Mouse (Mus musculus): ENCODE results near the gene Gm32742.
A peak's percentile ranks its signal among the peaks of the same experiment; 100 is the strongest.
"Not testable (repeated sequence)": the region's sequence is repeated elsewhere in the genome, so short reads cannot be mapped to it uniquely, and the experiment has no call there.

The Gm32742 gene

DNA sequence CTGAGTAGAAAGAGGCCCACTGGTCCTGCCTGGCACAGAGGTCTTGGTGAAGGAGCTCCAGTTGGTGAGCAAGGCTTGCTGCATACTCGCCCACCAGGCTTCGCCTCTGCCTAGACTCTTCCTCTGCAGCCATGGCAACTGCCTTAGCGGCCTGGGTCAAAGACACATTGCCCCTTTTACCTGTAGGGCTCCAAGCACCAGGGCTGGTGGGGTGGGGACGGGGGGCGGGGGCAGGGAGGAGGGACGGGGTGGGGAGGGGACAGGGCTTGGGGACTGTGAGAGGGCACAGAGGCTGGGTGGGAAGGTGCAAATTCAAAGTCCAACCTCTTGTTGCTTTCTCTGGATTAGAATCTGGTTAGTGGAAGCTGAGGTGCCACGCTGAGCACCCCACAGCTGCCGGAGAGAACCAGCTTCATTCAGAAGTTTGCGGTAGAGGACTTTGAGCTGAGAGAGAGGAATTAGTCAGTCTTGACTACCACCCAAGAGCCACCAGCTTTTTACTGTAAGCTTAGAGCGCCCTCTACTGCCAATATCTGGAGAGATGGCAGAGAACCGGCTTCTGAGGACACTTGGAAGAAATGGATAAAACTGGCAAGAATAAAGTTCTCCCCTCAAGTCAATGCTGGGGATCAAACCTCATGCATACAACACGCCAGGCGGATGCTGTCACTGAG lies 13.1 kb downstream of the Gm32742 start:
- DNase-seq (ENCODE audit: low spot score): peak; percentile 81

DNA sequence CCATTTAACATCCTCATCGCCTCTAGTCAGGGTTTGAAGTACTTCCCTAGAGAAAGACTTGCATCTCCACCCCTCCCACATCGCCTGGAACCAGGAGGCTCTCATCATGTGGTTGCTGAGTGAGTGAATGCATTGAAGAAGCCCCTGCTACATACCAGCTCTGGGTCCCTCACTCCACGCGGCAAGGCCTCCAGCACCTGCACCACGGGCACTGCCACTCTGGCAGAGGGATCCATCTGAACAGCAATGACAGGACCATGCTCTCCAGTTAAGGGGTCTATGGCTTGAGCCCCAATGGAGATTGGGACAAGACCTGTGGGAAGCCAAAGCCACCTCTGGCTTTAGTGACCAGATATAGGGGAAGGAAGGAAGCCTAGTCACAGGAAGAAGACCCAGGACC lies 18.0 kb downstream of the Gm32742 start:
- DNase-seq (ENCODE audit: low spot score): no peak

GRCm38 (mm10) chr9:51146496-51146895 lies 18.8 kb downstream of the Gm32742 start:
- DNase-seq (ENCODE audit: low spot score): peak; percentile 57

- DNase-seq (ENCODE audit: low spot score): no peak
Measured at GRCm38 (mm10) chr9:51144218-51144617, 21.1 kb downstream of the Gm32742 start.

DNA sequence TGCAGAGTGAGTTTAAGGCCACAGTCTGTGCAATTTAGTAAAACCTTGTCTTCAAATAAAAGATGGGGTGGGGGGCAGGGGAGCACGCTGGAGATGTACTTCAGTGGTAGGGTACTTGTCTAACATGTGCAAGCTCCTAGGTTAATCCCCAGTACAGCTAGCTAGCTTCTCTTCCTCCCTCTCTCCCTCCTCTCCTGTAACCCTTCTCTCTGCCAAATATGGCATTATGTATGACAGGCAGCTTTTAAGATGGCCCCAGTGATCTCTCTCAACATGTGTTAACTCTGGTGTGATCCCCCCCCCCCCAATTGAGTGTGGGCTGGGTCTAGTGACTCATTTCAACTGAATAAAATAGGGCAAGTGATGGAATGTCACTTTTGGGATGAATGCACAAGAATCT lies 21.9 kb downstream of the Gm32742 start:
- no peak for DNase-seq (ENCODE audit: low spot score)

GRCm38 (mm10) chr9:51140711-51141110 lies 24.6 kb downstream of the Gm32742 start:
- no peak for DNase-seq (ENCODE audit: low spot score)

DNA sequence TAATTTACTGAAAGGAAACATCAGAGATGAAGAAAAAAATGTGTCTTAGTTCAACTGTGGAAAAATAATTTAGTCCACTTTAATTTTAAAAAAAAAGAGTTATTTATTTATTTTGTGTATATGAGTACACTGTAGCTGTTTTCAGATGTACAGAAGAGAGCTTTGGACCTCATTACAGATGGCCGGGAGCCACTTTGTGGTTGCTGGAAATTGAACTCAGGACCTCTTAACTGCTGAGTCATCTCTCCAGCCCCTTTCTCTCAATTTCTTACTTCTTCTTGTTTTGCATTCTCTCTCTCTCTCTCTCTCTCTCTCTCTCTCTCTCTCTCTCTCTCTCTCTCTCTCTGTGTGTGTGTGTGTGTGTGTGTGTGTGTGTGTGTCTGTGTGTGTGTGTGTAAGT lies 25.9 kb downstream of the Gm32742 start:
- not testable (repeated sequence) for DNase-seq (ENCODE audit: low spot score)

- DNase-seq (ENCODE audit: low spot score): no peak
Measured at GRCm38 (mm10) chr9:51138301-51138700, 27.0 kb downstream of the Gm32742 start.

- no peak for DNase-seq (ENCODE audit: low spot score)
Measured at GRCm38 (mm10) chr9:51137836-51138235, 27.5 kb downstream of the Gm32742 start.

DNA sequence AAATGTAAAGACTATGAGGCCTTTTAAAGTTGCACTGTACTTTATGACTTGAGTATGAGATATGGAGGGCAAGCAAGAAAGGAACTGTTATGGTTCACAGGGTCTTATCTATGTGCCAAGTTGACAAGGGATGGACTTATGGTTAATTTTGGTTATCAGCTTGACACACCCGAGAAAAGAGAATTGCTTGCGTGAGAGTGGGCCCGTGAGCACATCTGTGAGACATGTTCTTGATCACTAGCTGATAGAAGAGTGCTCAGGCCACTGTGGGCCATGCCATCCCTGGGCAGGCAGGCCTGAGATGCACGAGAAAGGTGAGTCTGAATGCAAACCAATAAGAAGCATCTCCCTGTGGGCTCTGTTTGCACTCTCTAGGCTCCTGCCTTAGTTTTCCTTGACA lies 27.9 kb downstream of the Gm32742 start:
- DNase-seq (ENCODE audit: low spot score): no peak

DNA sequence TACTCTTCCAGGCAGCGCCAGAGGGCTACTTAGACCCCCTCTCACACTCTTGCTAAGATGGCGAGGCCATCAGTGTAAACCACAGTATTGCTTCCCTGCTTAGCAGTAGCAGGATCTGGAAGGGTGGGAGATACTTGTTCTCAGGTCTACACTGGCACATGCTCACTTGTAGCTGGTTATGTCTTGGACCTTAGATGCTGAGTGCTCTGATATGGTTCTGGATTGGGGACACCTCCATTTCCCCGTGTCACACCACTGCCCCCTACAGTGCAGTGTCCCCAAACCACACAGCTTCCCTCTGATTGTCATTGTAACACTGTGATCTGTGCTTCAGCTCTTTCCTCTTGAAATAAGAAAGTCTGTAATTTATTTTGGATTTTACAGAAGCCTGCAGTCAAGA lies 28.3 kb downstream of the Gm32742 start:
- DNase-seq (ENCODE audit: low spot score): no peak

DNA sequence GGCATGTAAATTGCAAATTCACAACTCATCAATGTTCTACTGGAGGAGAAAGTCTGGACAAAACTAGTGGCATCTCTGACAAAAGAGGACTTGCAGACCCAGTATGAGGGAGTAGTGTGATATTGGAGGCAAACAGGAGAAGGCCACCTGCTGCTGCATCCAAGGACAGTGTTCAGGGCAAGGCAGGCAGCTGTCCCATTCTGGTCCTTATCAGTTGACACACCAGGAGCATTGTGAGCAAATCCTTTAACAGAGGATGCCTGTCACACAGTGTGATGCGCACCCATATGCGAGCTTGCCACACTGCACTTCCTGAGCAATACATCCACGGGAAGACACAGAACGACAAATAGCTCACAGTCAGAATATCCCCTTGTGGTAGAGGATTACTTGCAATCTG lies 50.5 kb downstream of the Gm32742 start:
- DNase-seq (ENCODE audit: low spot score): no peak

DNA sequence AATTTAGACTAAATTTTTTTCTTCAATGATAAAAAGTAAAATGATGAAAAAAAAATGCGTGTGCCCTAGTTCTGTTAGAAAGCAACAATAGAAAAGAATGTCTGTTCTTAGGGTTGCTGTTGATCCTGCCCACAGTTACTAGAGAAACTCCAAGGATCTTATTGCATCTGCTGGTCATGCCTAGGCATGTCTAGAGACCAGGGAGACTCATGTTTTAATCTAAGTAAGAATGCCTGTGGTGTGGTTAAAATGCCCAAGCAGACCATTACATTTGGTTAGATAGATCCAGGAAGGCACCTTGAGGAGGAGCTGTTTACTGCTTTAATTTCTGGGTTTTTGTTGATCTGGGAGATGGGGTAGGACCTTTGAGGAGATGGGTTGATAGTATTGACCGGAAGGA lies 59.6 kb downstream of the Gm32742 start:
- no peak for DNase-seq (ENCODE audit: low spot score)

- peak; percentile 62 for DNase-seq (ENCODE audit: low spot score)
Measured at GRCm38 (mm10) chr9:51103808-51104514, 61.4 kb downstream of the Gm32742 start.

DNA sequence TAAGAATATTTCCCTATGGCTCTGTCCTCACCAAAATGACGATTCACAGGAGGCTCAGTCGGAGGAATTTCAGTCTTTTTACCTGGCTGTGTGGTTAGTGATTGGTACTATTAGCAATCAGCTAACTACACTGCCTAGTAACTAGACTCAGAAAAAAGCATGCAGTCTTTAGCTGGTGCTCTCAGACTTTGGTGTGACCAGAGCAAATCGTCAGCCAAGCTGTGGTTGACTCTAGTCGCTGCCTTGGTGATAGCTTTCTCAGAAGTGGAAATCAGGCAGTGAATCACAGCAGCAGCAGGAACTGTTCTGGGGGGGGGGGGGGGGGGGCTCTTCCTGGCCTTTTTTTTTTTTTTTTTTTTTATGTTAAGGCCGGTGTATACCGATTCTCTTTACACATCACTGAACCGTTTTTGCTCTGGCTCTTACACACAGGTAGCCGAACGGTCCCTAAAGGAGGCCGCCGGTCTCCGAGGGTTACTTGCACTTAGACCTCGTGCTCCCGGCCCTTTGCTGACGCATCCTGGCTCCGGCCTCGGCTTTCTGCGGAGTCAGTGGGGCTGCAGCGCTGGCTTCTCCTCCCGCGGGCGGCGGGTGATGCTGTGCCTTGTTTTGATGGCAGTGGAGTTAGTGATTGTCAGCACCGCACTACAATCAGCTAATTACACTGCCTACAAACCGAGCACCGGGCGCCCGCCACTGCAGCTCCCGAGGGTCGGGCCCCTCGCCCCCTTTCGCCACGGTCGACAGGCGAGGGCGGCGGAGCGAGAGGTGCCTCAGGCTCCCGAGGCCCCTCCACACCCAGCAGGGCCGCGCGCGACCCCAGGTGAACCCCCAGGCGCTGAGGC lies 62.1 kb downstream of the Gm32742 start:
- DNase-seq (ENCODE audit: low spot score): peak; percentile 64

- DNase-seq (ENCODE audit: low spot score): no peak
Measured at GRCm38 (mm10) chr9:51101756-51102425, 63.4 kb downstream of the Gm32742 start, which contains the start of gene 4833427G06Rik. TSS of gene 4833427G06Rik (minus strand) at chr9:51102078.

GRCm38 (mm10) chr9:51096306-51096705 lies 69.0 kb downstream of the Gm32742 start:
- peak; percentile 32 for DNase-seq (ENCODE audit: low spot score)

DNA sequence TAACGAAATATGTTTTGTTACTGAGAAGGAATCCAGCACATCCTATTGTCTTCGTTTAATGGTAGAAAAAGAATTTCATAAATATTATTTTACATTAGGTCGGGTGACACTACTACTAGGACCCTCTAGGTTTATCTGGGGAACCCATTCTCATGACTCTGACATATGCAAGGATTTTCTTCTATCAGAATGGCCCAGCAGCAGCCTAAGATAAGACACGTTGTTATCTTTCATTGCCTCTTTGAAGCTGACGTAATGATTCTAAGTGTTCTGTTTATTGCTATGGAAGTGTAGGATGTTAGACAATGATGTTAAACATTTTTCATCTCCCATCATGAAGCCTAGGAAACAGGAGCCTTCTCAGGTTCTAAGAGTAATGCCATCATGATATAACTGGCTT lies 71.6 kb downstream of the Gm32742 start:
- no peak for DNase-seq (ENCODE audit: low spot score)

DNA sequence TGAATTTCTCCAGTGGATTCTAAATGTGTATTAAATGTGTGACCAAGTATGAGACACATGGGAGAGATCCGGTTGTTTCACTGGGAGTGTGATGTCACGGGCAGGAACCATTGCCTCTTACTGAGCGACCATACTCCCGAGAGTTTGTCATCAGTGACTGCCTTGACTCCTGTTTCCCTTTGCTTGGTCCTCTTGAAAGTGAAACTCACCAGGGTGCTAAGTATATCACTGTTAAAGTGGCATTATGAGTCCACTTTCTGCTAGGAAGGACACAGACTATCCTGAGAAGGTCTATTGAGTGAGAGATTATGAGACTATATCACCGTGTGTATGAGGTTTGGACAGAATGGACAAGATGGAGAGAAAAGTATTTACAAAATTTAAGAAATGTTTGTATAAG lies 83.7 kb downstream of the Gm32742 start:
- DNase-seq (ENCODE audit: low spot score): no peak

All from MN1 (cell line).